Mouse (Mus musculus) gastrocnemius, adult 2 months (tissue): ENCODE results near the gene Gm10964. TPM values are rescaled to one million over a fixed set of nuclear protein-coding genes. Genes with fewer than 3 reads are reported as not detected.

Experiments used
- DNase-seq: peaks from one replicate; pipeline ENCODE4 v3.0.0; 2022
- H3K27ac ChIP-seq: fragments of 200-600 bp; 2 replicates; pipeline ENCODE4 v1.8.1; 2022; ENCODE audit warnings: mild to moderate bottlenecking
- H3K4me3 ChIP-seq: fragments of 200-600 bp; 2 replicates; pipeline ENCODE4 v1.8.1; 2022; ENCODE audit warnings: mild to moderate bottlenecking, moderate library complexity
- CTCF ChIP-seq: fragments of 200-600 bp; IDR thresholded peaks from 2 replicates; pipeline ENCODE4 v1.8.1; 2022; ENCODE audit warnings: antibody characterized with exemption, mild to moderate bottlenecking, moderate library complexity
- intact Hi-C: fragments of 180-260 bp; cut with DNase I; formaldehyde crosslinking; loops from one replicate; pipeline ENCODE4 v1.15.1; 2025
- total RNA-seq, 2 experiments: library from RNA; stranded (reverse); gene quantifications; 2 replicates each; pipeline ENCODE4 v1.2.3; 2021

Gm10964 gene
- total RNA-seq, 2 experiments from 2014 or later: not detected

GRCm38 (mm10) chr3:103737061-103737754, 2.0 kb upstream of the Gm10964 start:
- peak; percentile 61 for DNase-seq
- Histone ChIP-seq H3K27ac (peak overlapping the region; percentile 72), H3K4me3 (peak overlapping the region; percentile 68)
- intact Hi-C loops: loop anchor here (5.0 kb wide), 3 partner anchors 70 to 305 kb away; partner anchors contain the start of genes Ap4b1, Dclre1b and Gm43064
- TF ChIP-seq CTCF: no peak

- intact Hi-C loops: loop anchor here (1.0 to 5.0 kb wide), 5 partner anchors 47 to 346 kb away; partner anchors contain the start of genes Ap4b1, Dclre1b and Gm43064
- DNase-seq: peak; percentile 88
- TF ChIP-seq CTCF: peak; percentile 89
- Histone ChIP-seq H3K27ac (peak within 1 kb of the TSS; percentile 72), H3K4me3 (peak within 1 kb of the TSS; percentile 68)
Measured at GRCm38 (mm10) chr3:103737778-103738571, 1.2 kb upstream of the Gm10964 start, which contains the start of gene Olfml3. Gene Olfml3, minus strand, starts transcription at chr3:103738001.

GRCm38 (mm10) chr3:103740342-103740741, 1.2 kb downstream of the Gm10964 start:
- no peak overlapping the region for H3K27ac ChIP-seq
- intact Hi-C loops: no loop called here
- DNase-seq: no peak
- no peak overlapping the region for H3K4me3 ChIP-seq
- TF ChIP-seq CTCF: no peak

DNA sequence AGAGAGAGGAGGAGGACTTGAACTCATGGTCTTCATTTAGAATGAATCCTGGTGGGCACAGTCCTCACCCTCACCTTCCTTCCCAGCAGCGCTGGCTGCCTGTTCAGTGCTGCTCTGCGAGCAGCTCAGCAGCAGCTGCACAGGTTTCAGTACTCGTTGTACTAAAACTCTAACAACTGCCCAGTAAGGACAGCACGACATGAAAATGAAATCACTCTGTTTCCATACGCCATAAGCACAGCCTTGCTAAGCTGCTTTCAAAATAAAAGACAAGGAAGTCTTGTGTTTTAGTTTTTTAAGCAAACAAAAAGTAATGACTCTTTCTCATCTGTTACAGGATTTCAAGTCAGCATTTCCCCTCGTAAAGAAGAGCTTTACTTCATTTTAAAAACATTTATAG, 4.0 kb downstream of the Gm10964 start:
- no peak for TF ChIP-seq CTCF
- no peak overlapping the region for H3K4me3 ChIP-seq
- intact Hi-C loops: no loop called here
- H3K27ac ChIP-seq: no peak overlapping the region
- no peak for DNase-seq

GRCm38 (mm10) chr3:103745001-103745770, 6.0 kb downstream of the Gm10964 start:
- no peak for TF ChIP-seq CTCF
- no peak overlapping the region for H3K27ac ChIP-seq
- no peak overlapping the region for H3K4me3 ChIP-seq
- intact Hi-C loops: no loop called here
- DNase-seq: no peak

- no peak for TF ChIP-seq CTCF
- Histone ChIP-seq H3K4me3 (no peak overlapping the region), H3K27ac (no peak overlapping the region)
- intact Hi-C loops: no loop called here
- no peak for DNase-seq
Measured at GRCm38 (mm10) chr3:103746711-103747110, 7.5 kb downstream of the Gm10964 start.

DNA sequence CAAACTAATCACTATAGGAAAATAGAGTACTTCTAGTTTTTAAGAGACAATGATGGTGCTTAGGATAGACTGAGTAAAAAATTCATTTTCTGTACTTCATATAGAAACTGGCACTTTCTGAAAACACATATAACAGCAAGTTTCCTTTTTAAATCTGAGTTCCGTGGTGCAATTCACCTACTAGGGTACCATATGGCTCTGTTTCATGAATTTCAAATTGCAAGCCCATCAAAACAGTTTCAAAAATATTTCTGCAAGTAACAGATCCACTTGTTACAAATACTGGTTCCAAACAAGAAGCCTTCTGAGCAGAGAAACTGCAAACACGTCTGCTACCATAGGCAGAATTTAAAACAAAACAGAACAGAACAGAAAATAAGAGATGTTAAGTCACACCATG, 12.4 kb downstream of the Gm10964 start:
- no peak for DNase-seq
- intact Hi-C loops: no loop called here
- Histone ChIP-seq H3K27ac (no peak overlapping the region), H3K4me3 (no peak overlapping the region)
- TF ChIP-seq CTCF: no peak

DNA sequence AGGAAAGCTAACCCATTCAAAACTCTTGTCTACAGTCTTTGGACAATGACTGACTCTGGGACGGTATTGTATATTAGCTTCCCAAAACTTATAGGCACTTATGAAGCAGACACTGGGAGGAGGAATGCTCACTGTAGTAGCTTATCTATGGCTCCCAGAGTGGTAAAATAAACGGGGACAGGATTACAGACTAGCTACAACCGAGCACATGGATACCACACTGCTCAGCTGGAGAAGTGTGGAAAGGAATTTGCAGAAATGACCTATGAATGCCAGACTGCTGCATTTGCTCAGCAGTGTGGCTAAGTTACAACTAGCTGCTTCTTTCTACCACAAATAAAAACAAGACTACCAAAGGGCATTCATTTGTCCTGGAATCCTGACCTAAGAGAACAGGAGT, 16.2 kb downstream of the Gm10964 start:
- Histone ChIP-seq H3K4me3 (no peak overlapping the region), H3K27ac (no peak overlapping the region)
- no peak for DNase-seq
- no peak for TF ChIP-seq CTCF
- intact Hi-C loops: no loop called here

GRCm38 (mm10) chr3:103756920-103757319, 17.8 kb downstream of the Gm10964 start:
- Histone ChIP-seq H3K27ac (no peak overlapping the region), H3K4me3 (no peak overlapping the region)
- intact Hi-C loops: no loop called here
- TF ChIP-seq CTCF: no peak
- DNase-seq: no peak

DNA sequence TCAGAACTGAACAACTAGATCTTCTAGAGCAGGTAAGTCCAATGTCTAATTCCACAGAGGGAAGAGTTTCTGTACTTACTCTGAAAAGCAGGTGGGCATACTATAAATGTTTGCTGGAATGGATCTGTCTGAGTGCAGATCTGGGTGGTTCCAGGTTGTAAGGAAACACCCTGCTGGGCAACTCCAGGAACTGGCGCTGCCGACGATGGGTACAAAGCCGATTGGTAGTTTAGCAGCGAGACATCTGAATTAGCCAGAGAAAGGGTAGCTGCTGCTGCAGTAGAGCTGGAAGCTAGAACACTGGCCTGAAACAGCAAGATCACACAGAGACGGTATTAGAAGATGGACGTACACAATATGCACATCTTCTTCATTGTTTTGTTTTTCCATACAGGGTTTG, 19.3 kb downstream of the Gm10964 start:
- peak; percentile 33 for DNase-seq
- TF ChIP-seq CTCF: 0 out of 2 replicates have a peak, but pooled peaks have one; percentile 4
- no peak overlapping the region for H3K4me3 ChIP-seq
- intact Hi-C loops: no loop called here
- no peak overlapping the region for H3K27ac ChIP-seq

DNA sequence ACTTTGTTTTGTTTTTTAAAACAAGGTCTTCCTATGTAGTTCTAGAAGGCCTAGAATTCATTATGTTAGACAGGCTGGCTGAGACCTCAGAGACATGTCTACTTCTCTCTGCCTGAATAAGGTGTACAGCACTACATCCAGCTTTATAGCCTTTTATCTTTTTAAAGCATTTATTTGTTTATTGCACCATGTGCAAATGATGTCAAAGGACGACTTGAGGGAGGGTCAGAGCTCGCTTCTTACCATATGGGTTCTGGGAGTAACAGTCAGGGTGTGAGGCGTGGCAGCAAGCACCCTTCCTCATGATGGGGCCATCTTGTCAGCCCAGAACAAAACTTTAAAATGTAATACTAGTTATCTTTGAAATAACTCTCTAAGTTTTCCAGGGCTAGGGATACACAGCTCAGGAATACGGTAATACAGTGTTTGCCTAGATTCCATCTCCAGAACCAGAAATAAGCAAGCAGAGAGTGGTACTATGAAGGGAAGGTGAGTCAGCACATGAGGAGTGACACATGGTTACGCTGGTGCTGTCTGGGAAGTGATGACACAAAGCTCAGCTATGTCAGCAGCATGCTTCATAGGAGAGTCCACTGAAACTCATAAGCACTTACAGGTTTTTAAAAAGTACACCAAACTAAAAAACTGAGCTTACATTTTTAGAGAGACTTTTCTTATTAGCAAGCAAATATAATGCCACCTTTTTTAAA, 20.2 kb downstream of the Gm10964 start:
- Histone ChIP-seq H3K27ac (no peak overlapping the region), H3K4me3 (no peak overlapping the region)
- TF ChIP-seq CTCF: no peak
- no peak for DNase-seq
- intact Hi-C loops: no loop called here

GRCm38 (mm10) chr3:103766789-103767188, 27.6 kb downstream of the Gm10964 start:
- Histone ChIP-seq H3K4me3 (no peak overlapping the region), H3K27ac (peak overlapping the region; percentile 12; the same call in 1 of the 2 replicates)
- no peak for TF ChIP-seq CTCF
- intact Hi-C loops: no loop called here
- DNase-seq: no peak
